Mouse (Mus musculus) intestine, embryonic 14.5 days (tissue): ENCODE results near the gene Mast4. TPM values are rescaled to one million over a fixed set of nuclear protein-coding genes. Genes with fewer than 3 reads are reported as not detected.

Source experiments
- ATAC-seq: fragments of 200-750 bp; cut with Nextera tagmentation; replicated peaks from 2 replicates; pipeline ENCODE4 v1.8.0; 2017; ENCODE audit warnings: low read depth, moderate number of reproducible peaks, moderate TSS enrichment, moderate library complexity; ENCODE audit not compliant: low FRiP score, low TSS enrichment
- DNase-seq: peaks from one replicate; pipeline ENCODE4 v3.0.0-alpha.2; 2018; ENCODE audit warnings: low spot score
- H3K27ac ChIP-seq: fragments of 300-500 bp; sonication (generic); 2 replicates; pipeline ENCODE4 v1.5.1; 2014; ENCODE audit warnings: low read depth, mild to moderate bottlenecking, control low read depth
- H3K27me3 ChIP-seq: fragments of 300-500 bp; sonication (generic); replicated peaks from 2 replicates; pipeline ENCODE4 v1.6.1; 2014; ENCODE audit warnings: low read length, control low read depth; ENCODE audit not compliant: control insufficient read depth, insufficient read depth
- H3K36me3 ChIP-seq: fragments of 300-500 bp; sonication (generic); 2 replicates; pipeline ENCODE4 v1.6.1; 2014; ENCODE audit warnings: low read length, control low read depth; ENCODE audit not compliant: control insufficient read depth, insufficient read depth
- H3K4me1 ChIP-seq: fragments of 300-500 bp; sonication (generic); replicated peaks from 2 replicates; pipeline ENCODE4 v1.6.1; 2014; ENCODE audit warnings: low read length, control low read depth, mixed read lengths; ENCODE audit not compliant: control insufficient read depth, insufficient read depth
- H3K4me2 ChIP-seq: fragments of 300-500 bp; sonication (generic); 2 replicates; pipeline ENCODE4 v1.6.1; 2014; ENCODE audit warnings: low read length
- H3K4me3 ChIP-seq: fragments of 300-500 bp; sonication (generic); 2 replicates; pipeline ENCODE4 v1.5.1; 2014; ENCODE audit warnings: low read depth, low read length, control low read depth, mixed read lengths
- H3K9ac ChIP-seq: fragments of 300-500 bp; sonication (generic); 2 replicates; pipeline ENCODE4 v1.6.1; 2014; ENCODE audit warnings: mild to moderate bottlenecking, low read length
- H3K9me3 ChIP-seq: fragments of 300-500 bp; sonication (generic); 2 replicates; pipeline ENCODE4 v1.6.1; 2016; ENCODE audit warnings: low read length, control low read depth; ENCODE audit not compliant: control insufficient read depth
- WGBS: fragments of 180-500 bp; shearing (Covaris S2); extraction: QIAGEN DNeasy Blood & Tissue Kit; methylation state at CpG from one replicate; pipeline ENCODE4 v1.1.7; 2014; 5-methylcytosine and 5-hydroxymethylcytosine counted together
- polyA plus RNA-seq: library from polyadenylated mRNA; unstranded; fragments of >200 nt; fragmentation: Nextera tagmentation; extraction: Ambion mirVana; gene quantifications from 2 replicates; pipeline ENCODE4 v1.2.1, GENCODE M21; 2014

Gene Mast4
- polyA plus RNA-seq, 1 experiment from 2014 or later, result 31.9 TPM

DNA sequence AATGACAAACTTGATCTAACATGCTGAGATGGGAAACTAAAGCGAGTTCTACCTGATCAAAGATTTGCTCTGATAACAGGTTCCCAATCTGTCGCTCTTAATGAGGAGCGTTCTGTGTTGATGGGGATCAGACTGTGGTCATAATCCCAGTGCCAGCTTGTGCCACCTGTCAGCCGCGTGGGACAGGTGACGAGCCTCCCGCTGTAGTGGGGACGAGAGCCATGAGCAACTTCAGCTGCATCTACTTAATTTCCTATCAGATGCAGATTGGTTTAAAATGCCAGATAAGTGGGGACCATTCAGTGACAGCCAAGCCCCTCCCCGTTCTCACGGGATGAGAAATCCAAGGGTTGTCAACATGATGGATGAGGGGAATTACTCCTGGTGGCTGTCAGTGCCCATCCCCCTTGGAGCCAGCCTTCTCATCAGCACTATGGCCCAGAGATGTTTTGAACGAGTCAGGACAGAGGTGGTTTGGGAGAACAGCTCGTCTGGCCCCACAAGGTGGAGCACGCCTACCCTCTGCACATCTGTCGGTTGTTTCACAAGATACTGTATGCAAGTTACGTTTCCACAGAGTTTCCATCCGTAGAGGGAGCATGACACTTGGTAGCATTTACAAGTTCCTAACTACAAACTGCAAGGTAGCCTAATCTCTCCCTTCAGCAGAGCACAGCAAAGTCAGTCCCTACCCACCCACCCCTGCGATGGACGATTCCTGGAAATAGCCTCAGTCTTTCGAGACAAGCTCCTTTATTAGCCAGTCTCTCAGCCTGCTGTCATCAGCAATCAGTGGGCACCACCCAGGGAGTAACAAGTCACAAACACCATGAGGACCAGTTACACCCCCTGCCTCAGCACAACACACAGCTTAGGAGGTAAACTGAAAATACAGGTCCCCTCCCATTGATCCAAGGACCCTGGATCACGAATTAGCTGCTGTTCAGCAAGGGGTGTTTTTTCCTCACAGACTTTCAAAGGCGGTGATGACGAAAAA is 212.2 kb downstream of the Mast4 start:
- no peak overlapping the region for H3K4me3 ChIP-seq
- no peak overlapping the region for H3K4me2 ChIP-seq
- DNase-seq (no peak), ATAC-seq (no peak)
- H3K4me1 ChIP-seq, result no peaks in the 10 kb centered on the region
- 39% methylated on average over 22 of the region's 22 CpGs for WGBS
- no peaks in the 10 kb centered on the region for H3K27me3 ChIP-seq
- no peaks in the 10 kb centered on the region for H3K9me3 ChIP-seq
- H3K9ac ChIP-seq, result no peak overlapping the region
- H3K36me3 ChIP-seq, result no peaks in the 10 kb centered on the region
- no peak overlapping the region for H3K27ac ChIP-seq

GRCm38 (mm10) chr13:103120669-103121131 is 213.6 kb downstream of the Mast4 start:
- 24% methylated on average over 7 of the region's 7 CpGs for WGBS
- DNase-seq (no peak), ATAC-seq (0 out of 2 replicates have a peak, but pooled peaks have one; percentile 66)
- no peak overlapping the region for H3K4me3 ChIP-seq
- H3K9me3 ChIP-seq, result no peaks in the 10 kb centered on the region
- peak overlapping the region; percentile 21; the same call in 1 of the 2 replicates for H3K4me2 ChIP-seq
- no peaks in the 10 kb centered on the region for H3K27me3 ChIP-seq
- no peaks in the 10 kb centered on the region for H3K4me1 ChIP-seq
- H3K9ac ChIP-seq, result no peak overlapping the region
- H3K36me3 ChIP-seq, result no peaks in the 10 kb centered on the region
- H3K27ac ChIP-seq, result no peak overlapping the region

GRCm38 (mm10) chr13:103119728-103120127 is 214.6 kb downstream of the Mast4 start:
- Histone ChIP-seq H3K9me3 (no peaks in the 10 kb centered on the region), H3K36me3 (no peaks in the 10 kb centered on the region), H3K4me3 (no peak overlapping the region), H3K27me3 (no peaks in the 10 kb centered on the region), H3K4me1 (no peaks in the 10 kb centered on the region), H3K9ac (no peak overlapping the region), H3K27ac (no peak overlapping the region), H3K4me2 (no peak overlapping the region)
- no peak for DNase-seq
- WGBS, result 83% methylated on average over 9 of the region's 9 CpGs
- ATAC-seq, result no peak

- no peak overlapping the region for H3K27ac ChIP-seq
- peaks cover 23% of the 10 kb centered on the region for H3K4me1 ChIP-seq
- 88% methylated on average over 4 of the region's 4 CpGs for WGBS
- H3K4me3 ChIP-seq, result no peak overlapping the region
- no peak overlapping the region for H3K9ac ChIP-seq
- H3K36me3 ChIP-seq, result no peaks in the 10 kb centered on the region
- no peak overlapping the region for H3K4me2 ChIP-seq
- no peaks in the 10 kb centered on the region for H3K27me3 ChIP-seq
- DNase-seq (no peak), ATAC-seq (no peak)
- H3K9me3 ChIP-seq, result no peaks in the 10 kb centered on the region
Observed at GRCm38 (mm10) chr13:103115116-103115515, 219.2 kb downstream of the Mast4 start.

DNA sequence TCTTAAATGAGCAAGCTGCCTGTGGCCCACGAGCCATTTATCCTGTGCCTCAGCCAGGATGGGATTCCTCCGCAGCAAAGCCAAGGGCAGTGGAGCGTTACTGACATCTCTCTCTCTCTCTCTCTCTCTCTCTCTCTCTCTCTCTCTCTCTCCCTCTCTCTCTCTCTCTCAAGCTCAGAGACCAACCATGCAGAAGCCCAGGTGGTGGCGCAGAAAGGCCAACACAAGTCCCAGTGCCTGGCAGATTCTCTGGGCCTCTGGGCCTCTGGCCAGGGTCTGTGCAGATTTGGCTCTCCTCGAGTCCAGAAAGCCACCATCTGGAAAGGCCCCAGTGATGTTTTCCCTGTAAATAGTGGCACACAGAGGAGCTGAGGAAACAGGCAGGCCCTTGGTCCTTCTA is 220.0 kb downstream of the Mast4 start:
- no peak for DNase-seq
- WGBS, result 37% methylated on average over 5 of the region's 5 CpGs
- H3K4me1 ChIP-seq, result peaks cover 23% of the 10 kb centered on the region
- no peak overlapping the region for H3K4me3 ChIP-seq
- no peak overlapping the region for H3K9ac ChIP-seq
- no peak overlapping the region for H3K4me2 ChIP-seq
- H3K27me3 ChIP-seq, result no peaks in the 10 kb centered on the region
- no peaks in the 10 kb centered on the region for H3K36me3 ChIP-seq
- no peak overlapping the region for H3K27ac ChIP-seq
- ATAC-seq, result no peak
- H3K9me3 ChIP-seq, result no peaks in the 10 kb centered on the region

GRCm38 (mm10) chr13:103109872-103110271 is 224.4 kb downstream of the Mast4 start:
- H3K9ac ChIP-seq, result no peak overlapping the region
- no peaks in the 10 kb centered on the region for H3K9me3 ChIP-seq
- ATAC-seq, result no peak
- no peaks in the 10 kb centered on the region for H3K36me3 ChIP-seq
- WGBS, result 31% methylated on average over 10 of the region's 10 CpGs
- H3K27ac ChIP-seq, result no peak overlapping the region
- DNase-seq, result peak; percentile 86
- H3K4me3 ChIP-seq, result no peak overlapping the region
- H3K27me3 ChIP-seq, result no peaks in the 10 kb centered on the region
- H3K4me2 ChIP-seq, result no peak overlapping the region
- H3K4me1 ChIP-seq, result peaks cover 27% of the 10 kb centered on the region

DNA sequence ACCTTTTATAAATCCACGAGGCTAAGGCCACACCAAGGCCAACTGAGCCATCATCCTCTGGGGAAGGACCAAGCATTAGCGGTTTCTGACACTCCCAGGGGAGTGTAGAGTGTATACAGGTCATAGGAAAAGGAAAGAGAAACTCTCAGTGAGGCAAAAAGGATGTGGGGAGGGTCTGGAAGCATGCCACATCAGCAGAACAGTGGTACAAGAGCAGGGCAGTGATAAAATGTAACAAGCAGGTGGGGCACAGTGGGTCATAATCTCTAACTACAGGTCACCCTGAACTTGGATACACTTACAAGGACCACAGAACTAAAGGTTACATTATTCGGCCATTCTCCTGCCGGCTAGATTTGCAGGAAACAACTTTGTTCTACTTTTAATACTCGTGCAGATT is 226.9 kb downstream of the Mast4 start:
- WGBS, result 83% methylated on average over 5 of the region's 5 CpGs
- ATAC-seq (no peak), DNase-seq (no peak)
- H3K4me2 ChIP-seq, result no peak overlapping the region
- H3K9ac ChIP-seq, result no peak overlapping the region
- H3K4me3 ChIP-seq, result no peak overlapping the region
- H3K4me1 ChIP-seq, result peaks cover 21% of the 10 kb centered on the region
- H3K9me3 ChIP-seq, result no peaks in the 10 kb centered on the region
- no peak overlapping the region for H3K27ac ChIP-seq
- H3K36me3 ChIP-seq, result no peaks in the 10 kb centered on the region
- no peaks in the 10 kb centered on the region for H3K27me3 ChIP-seq

- ATAC-seq (no peak), DNase-seq (no peak)
- whole genome bisulfite sequencing, result 62% methylated on average over 6 of the region's 6 CpGs
- Histone ChIP-seq H3K9ac (no peak overlapping the region), H3K4me1 (peaks cover 4% of the 10 kb centered on the region; the same call in 1 of the 2 replicates), H3K9me3 (no peaks in the 10 kb centered on the region), H3K4me2 (no peak overlapping the region), H3K27me3 (0 out of 2 replicates have a peak, but pooled peaks cover under 1% of the 10 kb centered on the region), H3K36me3 (no peaks in the 10 kb centered on the region), H3K4me3 (no peak overlapping the region), H3K27ac (no peak overlapping the region)
Observed at GRCm38 (mm10) chr13:103102598-103102997, 231.7 kb downstream of the Mast4 start.
